Mouse (Mus musculus): ENCODE results near the gene Fam83g.

DNA sequence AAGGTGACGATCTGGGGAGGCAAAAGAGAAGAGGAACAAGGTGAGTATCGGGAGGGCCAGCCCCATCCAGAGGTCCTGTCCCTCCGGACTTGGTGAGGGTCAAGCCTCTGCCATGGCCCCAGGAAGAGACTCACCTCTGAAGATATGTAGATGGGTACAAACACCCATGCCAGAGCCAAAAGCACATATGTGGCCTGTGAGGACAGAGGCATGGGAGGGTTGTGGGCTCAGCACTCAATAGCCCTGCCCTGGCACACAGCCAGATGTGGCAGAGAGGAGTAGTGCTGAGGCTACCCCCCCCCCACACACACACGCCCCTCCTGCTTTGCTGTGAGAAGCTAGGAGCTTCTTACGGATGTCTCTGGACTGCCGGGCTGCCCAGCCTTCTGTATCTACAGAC is 31.2 kb downstream of the Fam83g start:
- no peak for TF ChIP-seq CTCF (IDR thresholded peaks at IDR 0.05; ENCODE audit: low read depth, low read length)
- TF ChIP-seq POLR2A (IDR thresholded peaks at IDR 0.05; ENCODE audit: borderline replicate concordance, low read depth, low read length), result no peak
